Mouse (Mus musculus) NIH3T3 (cell line): ENCODE measurements around the gene Crocc2.
A peak's percentile ranks its signal among the peaks of the same experiment; 100 is the strongest.

Experiments used
- DNase-seq: peaks from one replicate; pipeline ENCODE4 v3.0.0-alpha.2; 2012; ENCODE audit warnings: low read depth

Gene Crocc2

DNA sequence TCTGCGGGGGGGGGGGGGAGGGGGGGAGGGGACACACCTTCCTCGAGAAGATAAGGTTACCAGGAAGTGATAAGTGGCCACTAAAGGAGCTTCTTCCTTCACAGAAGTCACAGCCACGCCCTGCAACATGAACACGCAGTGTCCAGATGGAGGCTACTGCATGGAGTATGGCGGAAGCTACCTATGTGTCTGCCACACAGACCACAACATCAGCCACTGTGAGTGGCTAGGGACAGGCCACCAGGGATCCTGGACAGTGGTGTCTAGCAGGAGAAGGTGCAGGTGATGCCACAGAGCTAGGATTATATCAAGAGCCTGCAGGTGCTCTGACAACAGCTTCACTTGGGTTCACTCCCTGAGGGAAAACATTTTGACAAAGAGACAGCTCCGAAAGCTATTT lies 103.2 kb downstream of the Crocc2 start:
- no peak for DNase-seq

DNA sequence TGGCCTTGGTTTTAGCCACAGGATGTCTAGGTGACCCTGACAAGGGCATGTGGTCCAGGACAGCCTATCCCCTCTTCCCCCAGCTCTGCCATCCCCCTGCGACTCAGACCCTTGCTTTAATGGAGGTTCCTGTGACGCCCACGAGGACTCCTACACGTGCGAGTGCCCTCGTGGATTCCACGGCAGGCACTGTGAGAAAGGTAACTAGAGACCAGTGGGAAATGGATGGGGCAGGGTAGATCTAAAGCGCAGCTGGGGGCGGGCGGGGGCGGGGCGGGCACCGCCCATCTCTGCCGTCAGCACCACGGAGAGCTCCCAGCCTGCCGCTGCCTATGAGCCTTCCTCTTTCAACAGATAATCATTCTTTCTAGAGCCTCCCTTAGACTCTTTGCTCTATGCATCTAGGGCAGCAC lies 103.9 kb downstream of the Crocc2 start:
- peak; percentile 67 for DNase-seq

GRCm38 (mm10) chr1:93275561-93275960 lies 107.0 kb downstream of the Crocc2 start:
- DNase-seq: peak; percentile 44

DNA sequence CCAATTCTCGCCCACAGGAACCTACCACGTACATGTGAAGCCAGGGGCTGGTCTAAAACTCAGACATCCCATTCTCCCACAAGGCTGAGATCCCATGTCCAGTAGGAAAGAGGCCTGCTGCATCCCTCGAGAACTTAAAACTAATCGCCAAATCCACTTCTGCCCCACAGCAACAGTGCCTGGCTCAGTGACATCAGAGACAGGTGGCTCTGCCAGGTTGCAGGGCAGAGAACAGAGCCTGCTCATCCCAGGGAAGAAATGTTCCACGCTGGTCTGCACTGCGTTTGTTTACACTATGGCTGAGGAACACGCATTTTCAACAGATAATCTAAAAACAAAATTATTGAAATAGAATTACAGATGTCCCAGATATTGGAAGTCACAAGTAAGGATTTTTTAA lies 108.5 kb downstream of the Crocc2 start:
- no peak for DNase-seq
